Mouse (Mus musculus) olfactory bulb, adult 2 months (tissue): ENCODE data around the gene Plekhg5.

Experiments
- CTCF ChIP-seq: fragments of 200-500 bp; IDR thresholded peaks from 2 replicates; pipeline ENCODE4 v1.5.1; 2012; ENCODE audit warnings: low read depth, mild to moderate bottlenecking, low read length, moderate library complexity; ENCODE audit not compliant: insufficient read depth
- POLR2A ChIP-seq: fragments of 200-500 bp; IDR thresholded peaks from 2 replicates; pipeline ENCODE4 v1.6.1; 2012; ENCODE audit warnings: mild to moderate bottlenecking, low read depth, low read length, moderate library complexity; ENCODE audit not compliant: insufficient read depth

GRCm38 (mm10) chr4:152090191-152090590 is 17.9 kb downstream of the Plekhg5 start:
- TF ChIP-seq POLR2A (no peak), CTCF (no peak)
